Mouse (Mus musculus) stomach, embryonic 15.5 days (tissue): Measurements from ENCODE around the gene Cd200r2. TPM values are rescaled to one million over a fixed set of nuclear protein-coding genes. Genes with fewer than 3 reads are reported as not detected.
"Not testable (repeated sequence)": the region's sequence is repeated elsewhere in the genome, so short reads cannot be mapped to it uniquely, and the experiment has no call there.

Source experiments
- ATAC-seq: fragments of 200-750 bp; cut with Nextera tagmentation; 2 replicates; pipeline ENCODE4 v1.8.0; 2017; ENCODE audit warnings: low read depth, moderate number of reproducible peaks, moderate TSS enrichment; ENCODE audit not compliant: insufficient read depth, low FRiP score
- H3K27ac ChIP-seq: fragments of 300-500 bp; sonication (generic); 2 replicates; pipeline ENCODE4 v1.5.1; 2015; ENCODE audit warnings: mild to moderate bottlenecking, inconsistent platforms
- H3K27me3 ChIP-seq: fragments of 300-500 bp; sonication (generic); replicated peaks from 2 replicates; pipeline ENCODE4 v1.6.1; 2015; ENCODE audit warnings: inconsistent platforms
- H3K36me3 ChIP-seq: fragments of 300-500 bp; sonication (generic); 2 replicates; pipeline ENCODE4 v1.6.1; 2015; ENCODE audit warnings: inconsistent platforms
- H3K4me1 ChIP-seq: fragments of 300-500 bp; sonication (generic); 2 replicates; pipeline ENCODE4 v1.6.1; 2015; ENCODE audit warnings: inconsistent platforms
- H3K4me2 ChIP-seq: fragments of 300-500 bp; sonication (generic); 2 replicates; pipeline ENCODE4 v1.6.1; 2015; ENCODE audit warnings: mild to moderate bottlenecking, inconsistent platforms
- H3K4me3 ChIP-seq: fragments of 300-500 bp; sonication (generic); replicated peaks from 2 replicates; pipeline ENCODE4 v1.5.1; 2015; ENCODE audit warnings: inconsistent platforms
- H3K9ac ChIP-seq: fragments of 300-500 bp; sonication (generic); 2 replicates; pipeline ENCODE4 v1.6.1; 2015; ENCODE audit warnings: inconsistent platforms
- H3K9me3 ChIP-seq: fragments of 300-500 bp; sonication (generic); 2 replicates; pipeline ENCODE4 v1.6.1; 2016; ENCODE audit warnings: inconsistent platforms
- WGBS: fragments of 180-500 bp; shearing (Covaris S2); methylation state at CpG from one replicate; pipeline ENCODE4 v1.1.7; 2015; 5-methylcytosine and 5-hydroxymethylcytosine counted together
- polyA plus RNA-seq: library from polyadenylated mRNA; unstranded; fragments of >200 nt; fragmentation: Nextera tagmentation; extraction: Ambion mirVana; gene quantifications from 2 replicates; pipeline ENCODE4 v1.2.1, GENCODE M21; 2015

Gene Cd200r2
- polyA plus RNA-seq = 0.17 TPM in 1 of 2 replicates, not detected in the other

DNA sequence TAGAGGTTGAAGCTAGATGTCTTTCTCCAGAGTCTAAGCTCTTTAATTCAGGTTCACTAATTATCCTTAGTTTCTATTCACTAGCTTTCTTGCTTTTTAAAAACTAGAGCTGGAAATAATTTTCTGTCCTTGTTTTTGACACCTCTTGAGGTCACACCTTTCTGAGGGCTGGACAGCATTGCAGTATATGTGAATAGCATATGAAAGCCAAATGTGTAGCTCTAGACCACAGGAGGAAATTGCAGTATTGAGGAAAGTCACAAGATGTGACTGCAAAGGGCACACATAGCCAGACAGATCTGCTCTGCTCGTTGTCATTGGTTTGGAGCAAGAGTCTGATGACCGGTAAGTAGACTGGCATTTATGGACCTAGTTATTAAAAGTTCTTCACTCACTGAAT, at the start of gene Cd200r2:
TSS of gene Cd200r2 (plus strand) at position 301 of the 400 bp plus-strand sequence.
- Histone ChIP-seq H3K9ac (no peak within 1 kb of the TSS), H3K36me3 (no peaks in the 10 kb centered on the region), H3K4me2 (no peak within 1 kb of the TSS), H3K27ac (no peak within 1 kb of the TSS), H3K27me3 (no peaks in the 10 kb centered on the region), H3K4me1 (no peaks in the 10 kb centered on the region), H3K4me3 (no peak within 1 kb of the TSS), H3K9me3 (no peaks in the 10 kb centered on the region)
- WGBS = 88% methylated on average over 2 of the region's 2 CpGs
- ATAC-seq = no peak

DNA sequence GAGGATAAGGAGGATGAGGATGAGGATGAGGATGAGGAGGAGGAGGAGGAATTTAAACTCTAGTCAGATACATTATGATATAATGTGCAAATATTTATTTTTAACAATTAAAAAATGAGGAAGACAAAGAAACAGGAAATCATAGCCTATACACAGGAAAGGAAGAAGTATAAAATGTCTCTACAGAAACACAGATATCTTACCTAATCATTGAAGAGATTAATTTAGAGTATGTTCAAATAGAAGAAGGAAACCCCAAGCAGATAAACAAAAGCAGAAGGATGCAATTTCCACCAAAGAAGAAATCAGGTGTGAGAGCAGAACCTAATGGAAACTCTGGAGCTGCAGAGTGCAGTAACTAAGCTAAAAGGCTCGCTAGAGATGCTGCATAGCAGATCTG, 48.9 kb upstream of the Cd200r2 start:
- ATAC-seq = no peak
- H3K36me3 ChIP-seq = no peaks in the 10 kb centered on the region
- 39% methylated on average over 1 of the region's 1 CpGs for WGBS
- H3K27ac ChIP-seq = no peak overlapping the region
- H3K9me3 ChIP-seq = no peaks in the 10 kb centered on the region
- no peaks in the 10 kb centered on the region for H3K27me3 ChIP-seq
- H3K9ac ChIP-seq = no peak overlapping the region
- no peak overlapping the region for H3K4me3 ChIP-seq
- no peak overlapping the region for H3K4me2 ChIP-seq
- H3K4me1 ChIP-seq = no peaks in the 10 kb centered on the region

DNA sequence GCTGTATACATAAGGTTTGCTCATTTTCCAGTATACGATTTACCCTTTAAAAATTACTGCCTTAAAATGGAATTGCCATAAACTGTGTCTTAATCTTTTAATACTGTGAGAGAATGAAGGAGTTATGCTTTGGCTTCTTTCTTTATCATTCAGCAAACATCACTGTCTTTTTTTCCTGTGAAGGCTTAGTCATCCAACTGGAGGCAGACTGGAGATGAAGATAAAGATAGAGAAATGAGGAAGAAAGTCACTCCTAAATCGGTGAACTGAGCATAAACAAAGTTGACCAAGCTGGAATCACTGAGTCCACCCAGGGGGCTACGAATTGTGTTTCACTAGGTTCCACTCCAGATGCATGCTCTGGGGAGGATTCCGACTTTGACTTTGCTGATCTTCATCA, 46.4 kb upstream of the Cd200r2 start:
- Histone ChIP-seq H3K9ac (no peak overlapping the region), H3K27ac (no peak overlapping the region), H3K9me3 (no peaks in the 10 kb centered on the region), H3K4me2 (no peak overlapping the region), H3K4me1 (no peaks in the 10 kb centered on the region), H3K27me3 (no peaks in the 10 kb centered on the region), H3K4me3 (no peak overlapping the region), H3K36me3 (no peaks in the 10 kb centered on the region)
- WGBS = 70% methylated on average over 4 of the region's 4 CpGs
- no peak for ATAC-seq

GRCm38 (mm10) chr16:44832286-44832685, 34.6 kb upstream of the Cd200r2 start:
- no peak overlapping the region for H3K4me3 ChIP-seq
- no peaks in the 10 kb centered on the region for H3K4me1 ChIP-seq
- H3K9ac ChIP-seq = no peak overlapping the region
- no peaks in the 10 kb centered on the region for H3K36me3 ChIP-seq
- no peak for ATAC-seq
- no peaks in the 10 kb centered on the region for H3K27me3 ChIP-seq
- no peak overlapping the region for H3K27ac ChIP-seq
- no peaks in the 10 kb centered on the region for H3K9me3 ChIP-seq
- no peak overlapping the region for H3K4me2 ChIP-seq
- 33% methylated on average over 3 of the region's 3 CpGs for WGBS

DNA sequence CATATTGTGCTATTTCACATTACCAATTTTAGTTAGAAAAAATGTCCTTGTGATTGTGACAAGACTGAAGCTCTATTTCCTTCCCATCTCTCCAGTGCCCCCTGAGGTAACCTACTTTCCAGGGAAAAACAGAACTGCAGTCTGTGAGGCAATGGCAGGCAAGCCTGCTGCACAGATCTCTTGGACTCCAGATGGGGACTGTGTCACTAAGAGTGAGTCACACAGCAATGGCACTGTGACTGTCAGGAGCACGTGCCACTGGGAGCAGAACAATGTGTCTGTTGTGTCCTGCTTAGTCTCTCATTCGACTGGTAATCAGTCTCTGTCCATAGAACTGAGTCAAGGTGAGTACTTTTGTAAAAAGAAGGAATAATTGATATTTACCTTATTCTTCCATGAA, 33.7 kb upstream of the Cd200r2 start:
- H3K27ac ChIP-seq, H3K9ac ChIP-seq, H3K4me1 ChIP-seq, H3K9me3 ChIP-seq, H3K36me3 ChIP-seq, ATAC-seq, H3K4me2 ChIP-seq, H3K4me3 ChIP-seq, H3K27me3 ChIP-seq: not testable (repeated sequence)
- 33% methylated on average over 2 of the region's 2 CpGs for WGBS

DNA sequence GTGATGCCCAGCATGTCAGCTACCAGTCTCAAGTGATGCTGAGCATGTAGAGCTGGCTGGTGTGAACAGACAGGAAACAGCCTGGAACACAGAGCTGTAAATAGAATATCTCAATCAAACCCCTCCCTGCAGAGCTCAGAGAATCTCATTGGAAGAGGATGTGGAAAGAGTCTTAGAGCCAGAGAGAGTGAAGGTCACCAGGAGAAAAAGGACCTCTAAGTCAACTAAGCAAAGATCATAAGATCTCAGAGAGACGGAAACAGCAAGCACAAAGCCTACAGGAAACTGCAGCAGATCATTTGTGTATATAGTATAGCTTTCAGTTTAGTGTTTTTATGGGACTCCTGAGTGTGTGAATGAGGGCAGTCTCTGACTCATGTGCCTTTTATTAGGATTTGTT, 8.3 kb downstream of the Cd200r2 start:
- WGBS = 39% methylated on average over 1 of the region's 1 CpGs
- Histone ChIP-seq H3K36me3 (no peaks in the 10 kb centered on the region), H3K27ac (no peak overlapping the region), H3K4me3 (no peak overlapping the region), H3K9me3 (no peaks in the 10 kb centered on the region), H3K4me1 (no peaks in the 10 kb centered on the region), H3K27me3 (no peaks in the 10 kb centered on the region), H3K4me2 (no peak overlapping the region), H3K9ac (no peak overlapping the region)
- no peak for ATAC-seq

GRCm38 (mm10) chr16:44876625-44877024, 9.7 kb downstream of the Cd200r2 start:
- H3K9me3 ChIP-seq = no peaks in the 10 kb centered on the region
- H3K9ac ChIP-seq = no peak overlapping the region
- WGBS = 62% methylated on average over 5 of the region's 5 CpGs

GRCm38 (mm10) chr16:44877595-44877994, 10.7 kb downstream of the Cd200r2 start:
- Histone ChIP-seq H3K36me3 (no peaks in the 10 kb centered on the region), H3K4me1 (no peaks in the 10 kb centered on the region), H3K4me3 (no peak overlapping the region), H3K27ac (no peak overlapping the region), H3K9me3 (no peaks in the 10 kb centered on the region), H3K27me3 (no peaks in the 10 kb centered on the region), H3K4me2 (no peak overlapping the region), H3K9ac (no peak overlapping the region)
- no peak for ATAC-seq
- WGBS = 71% methylated on average over 6 of the region's 6 CpGs

More at GRCm38 (mm10) chr16:44876625-44877024, 9.7 kb downstream of the Cd200r2 start:
- Histone ChIP-seq H3K4me2 (no peak overlapping the region), H3K27ac (no peak overlapping the region), H3K27me3 (no peaks in the 10 kb centered on the region), H3K4me1 (no peaks in the 10 kb centered on the region), H3K4me3 (no peak overlapping the region), H3K36me3 (no peaks in the 10 kb centered on the region)
- no peak for ATAC-seq

GRCm38 (mm10) chr16:44890814-44891213, 23.9 kb downstream of the Cd200r2 start:
- Histone ChIP-seq H3K9ac (no peak overlapping the region), H3K4me3 (no peak overlapping the region), H3K27me3 (no peaks in the 10 kb centered on the region), H3K9me3 (no peaks in the 10 kb centered on the region), H3K4me1 (no peaks in the 10 kb centered on the region), H3K27ac (no peak overlapping the region), H3K4me2 (no peak overlapping the region), H3K36me3 (no peaks in the 10 kb centered on the region)
- 43% methylated on average over 1 of the region's 1 CpGs for WGBS
- no peak for ATAC-seq

DNA sequence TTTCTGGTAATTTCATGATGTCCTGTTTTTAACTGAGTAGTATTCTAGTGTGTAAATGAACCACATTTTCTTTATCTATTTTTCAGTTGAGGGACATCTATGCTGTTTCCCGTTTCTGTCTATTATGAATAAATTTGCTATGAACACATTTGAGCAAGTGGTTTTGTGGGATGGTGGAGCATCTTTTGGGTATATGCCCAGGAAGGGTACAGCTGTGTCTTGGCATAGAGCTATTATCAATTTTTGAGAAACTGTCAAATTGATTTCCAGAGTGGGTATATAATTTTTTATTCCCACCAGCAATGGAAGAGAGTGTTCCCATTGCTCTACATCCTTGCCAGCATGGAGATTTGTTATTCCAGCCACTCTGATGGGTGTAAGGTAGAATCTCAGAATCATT, 65.1 kb downstream of the Cd200r2 start:
- Histone ChIP-seq H3K9ac (no peak overlapping the region), H3K27me3 (no peaks in the 10 kb centered on the region), H3K4me3 (no peak overlapping the region), H3K9me3 (no peaks in the 10 kb centered on the region), H3K4me1 (no peaks in the 10 kb centered on the region), H3K36me3 (no peaks in the 10 kb centered on the region), H3K4me2 (no peak overlapping the region), H3K27ac (no peak overlapping the region)
- WGBS = 83% methylated on average over 1 of the region's 1 CpGs
- no peak for ATAC-seq

GRCm38 (mm10) chr16:44943468-44943867, 76.6 kb downstream of the Cd200r2 start, which contains the start of gene Cd200r3:
TSS of gene Cd200r3 (plus strand) at chr16:44943678.
- no peak within 1 kb of the TSS for H3K4me3 ChIP-seq
- H3K9me3 ChIP-seq = no peaks in the 10 kb centered on the region
- 57% methylated on average over 3 of the region's 3 CpGs for WGBS

GRCm38 (mm10) chr16:44951360-44952114, 84.6 kb downstream of the Cd200r2 start:
- no peaks in the 10 kb centered on the region for H3K36me3 ChIP-seq
- H3K4me1 ChIP-seq = no peaks in the 10 kb centered on the region
- no peak overlapping the region for H3K9ac ChIP-seq
- WGBS = 70% methylated on average over 4 of the region's 4 CpGs
- no peak for ATAC-seq
- no peaks in the 10 kb centered on the region for H3K27me3 ChIP-seq
- H3K27ac ChIP-seq = no peak overlapping the region
- H3K4me3 ChIP-seq = no peak overlapping the region
- H3K4me2 ChIP-seq = no peak overlapping the region
- no peaks in the 10 kb centered on the region for H3K9me3 ChIP-seq

More at GRCm38 (mm10) chr16:44943468-44943867, 76.6 kb downstream of the Cd200r2 start, which contains the start of gene Cd200r3:
- no peaks in the 10 kb centered on the region for H3K4me1 ChIP-seq
- no peak within 1 kb of the TSS for H3K4me2 ChIP-seq
- H3K27me3 ChIP-seq = no peaks in the 10 kb centered on the region
- no peak for ATAC-seq
- H3K36me3 ChIP-seq = no peaks in the 10 kb centered on the region
- H3K9ac ChIP-seq = no peak within 1 kb of the TSS
- no peak within 1 kb of the TSS for H3K27ac ChIP-seq
